Mouse (Mus musculus) lung, adult 2 months (tissue): ENCODE results near the gene Olfr283.

Experiments used
- CTCF ChIP-seq: fragments of 200-500 bp; IDR thresholded peaks from 2 replicates; pipeline ENCODE4 v1.5.1; 2011; ENCODE audit warnings: mild to moderate bottlenecking, low read length, control low read depth; ENCODE audit not compliant: insufficient read depth
- POLR2A ChIP-seq: fragments of 200-500 bp; IDR thresholded peaks from 2 replicates; pipeline ENCODE4 v1.6.1; 2011; ENCODE audit warnings: low read depth, mild to moderate bottlenecking, control low read depth, low read length, borderline replicate concordance; ENCODE audit errors: extremely low read depth

DNA sequence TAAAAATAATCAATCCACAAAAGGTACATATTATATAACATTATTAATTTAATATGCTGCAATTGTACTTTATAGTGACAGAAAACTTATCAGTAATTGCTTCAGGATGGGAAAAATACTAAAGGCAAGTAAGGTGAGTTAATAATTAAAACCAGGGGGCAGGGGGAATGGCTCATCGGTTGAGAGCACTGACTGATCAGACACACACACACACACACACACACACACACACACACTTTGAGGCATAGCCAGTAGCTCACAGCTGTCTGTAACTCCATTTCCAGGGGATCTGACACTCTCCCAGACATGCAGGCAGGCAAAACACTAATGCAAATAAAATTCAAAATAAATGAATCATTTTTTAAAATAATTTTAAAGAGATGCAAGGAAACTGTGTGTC, 16.4 kb upstream of the Olfr283 start:
- TF ChIP-seq CTCF = no peak
- no peak for TF ChIP-seq POLR2A
